Mouse (Mus musculus) heart, embryonic 12.5 days (tissue): ENCODE measurements at regions not wholly inside any gene's neighbourhood (a gene's known extent, or its start where the extent isn't known, plus 50 kb on each side); places are given as distances from the start of the nearest gene placed in this dataset. TPM values are rescaled to one million over a fixed set of nuclear protein-coding genes. Genes with fewer than 3 reads are reported as not detected.

ENCODE experiments used
- ATAC-seq: fragments of 200-750 bp; cut with Nextera tagmentation; 2 replicates; pipeline ENCODE4 v1.8.0; 2017; ENCODE audit warnings: moderate TSS enrichment, moderate library complexity; ENCODE audit not compliant: insufficient number of reproducible peaks, low FRiP score
- H3K27ac ChIP-seq: fragments of 300-500 bp; sonication (generic); 2 replicates; pipeline ENCODE4 v1.5.1; 2016; ENCODE audit warnings: mild to moderate bottlenecking, moderate library complexity; ENCODE audit not compliant: poor library complexity, severe bottlenecking
- H3K27me3 ChIP-seq: fragments of 300-500 bp; sonication (generic); replicated peaks from 2 replicates; pipeline ENCODE4 v1.6.1; 2016; ENCODE audit warnings: mild to moderate bottlenecking, moderate library complexity
- H3K36me3 ChIP-seq: fragments of 300-500 bp; sonication (generic); 2 replicates; pipeline ENCODE4 v1.6.1; 2016; ENCODE audit warnings: mild to moderate bottlenecking, moderate library complexity
- H3K4me1 ChIP-seq: fragments of 300-500 bp; sonication (generic); replicated peaks from 2 replicates; pipeline ENCODE4 v1.6.1; 2016; ENCODE audit warnings: mild to moderate bottlenecking
- H3K4me2 ChIP-seq: fragments of 300-500 bp; sonication (generic); 2 replicates; pipeline ENCODE4 v1.6.1; 2016; ENCODE audit warnings: mild to moderate bottlenecking, moderate library complexity
- H3K4me3 ChIP-seq: fragments of 300-500 bp; sonication (generic); 2 replicates; pipeline ENCODE4 v1.5.1; 2016; ENCODE audit warnings: mild to moderate bottlenecking
- H3K9ac ChIP-seq: fragments of 300-500 bp; sonication (generic); 2 replicates; pipeline ENCODE4 v1.6.1; 2016; ENCODE audit warnings: mild to moderate bottlenecking, moderate library complexity
- H3K9me3 ChIP-seq: fragments of 300-500 bp; sonication (generic); replicated peaks from 2 replicates; pipeline ENCODE4 v1.6.1; 2016; ENCODE audit warnings: mild to moderate bottlenecking, moderate library complexity
- WGBS: fragments of 180-500 bp; shearing (Covaris S2); methylation state at CpG from one replicate; pipeline ENCODE4 v1.1.7; 2016; 5-methylcytosine and 5-hydroxymethylcytosine counted together
- microRNA-seq: library from miRNA; unstranded; fragments of <30 nt; microRNA quantifications from one replicate; pipeline ENCODE4, GENCODE M21; 2017

DNA sequence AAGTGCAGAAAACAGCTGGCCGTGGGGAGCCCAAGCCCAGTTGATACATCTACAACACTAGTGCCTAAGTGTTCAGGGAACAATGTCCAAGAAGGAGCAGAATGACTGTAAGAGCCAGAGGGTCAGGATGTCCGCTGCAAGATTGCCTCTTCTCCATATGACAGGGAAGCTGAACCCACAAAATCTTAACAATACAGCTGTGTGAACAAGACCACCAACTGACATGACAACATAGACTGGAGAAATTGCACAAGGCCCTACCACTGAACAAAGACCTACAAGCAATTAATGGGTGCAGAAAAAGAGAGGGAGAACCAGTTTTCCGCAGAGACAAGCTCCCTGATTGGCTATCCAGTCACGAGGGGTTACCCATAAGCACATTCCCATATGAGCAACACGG is 80.2 kb upstream of the Ccdc54 start:
- Histone ChIP-seq H3K9me3 (0 out of 2 replicates have a peak, but pooled peaks cover 2% of the 10 kb centered on the region), H3K27me3 (no peaks in the 10 kb centered on the region), H3K36me3 (no peaks in the 10 kb centered on the region), H3K9ac (no peak overlapping the region), H3K4me3 (no peak overlapping the region), H3K27ac (no peak overlapping the region), H3K4me2 (no peak overlapping the region), H3K4me1 (no peaks in the 10 kb centered on the region)
- no peak for ATAC-seq
- WGBS, result 88% methylated on average over 5 of the region's 5 CpGs

DNA sequence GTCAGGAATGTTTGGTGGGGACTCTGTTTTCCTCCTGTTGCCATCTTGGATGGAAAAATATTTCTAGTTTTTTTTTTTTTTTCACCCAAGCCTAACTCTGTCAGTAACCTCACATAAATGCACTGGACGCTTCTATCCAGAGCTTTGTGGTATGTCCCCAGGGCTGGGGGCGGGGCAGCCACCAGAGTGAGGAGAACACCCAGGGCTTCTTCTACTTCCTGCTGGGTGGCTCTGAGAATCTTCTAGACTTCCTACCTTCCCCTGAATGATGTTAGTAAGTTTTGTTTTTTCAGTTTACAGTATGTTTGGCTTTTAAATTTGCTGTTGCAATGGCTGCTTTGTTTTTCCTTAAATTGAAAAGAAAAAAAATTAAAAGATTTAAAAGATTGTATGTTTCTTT is 73.3 kb upstream of the Ccdc54 start:
- Histone ChIP-seq H3K4me3 (no peak overlapping the region), H3K4me2 (no peak overlapping the region), H3K4me1 (no peaks in the 10 kb centered on the region), H3K27ac (no peak overlapping the region), H3K9ac (no peak overlapping the region), H3K36me3 (no peaks in the 10 kb centered on the region), H3K27me3 (no peaks in the 10 kb centered on the region), H3K9me3 (0 out of 2 replicates have a peak, but pooled peaks cover 2% of the 10 kb centered on the region)
- 41% methylated on average over 2 of the region's 2 CpGs for WGBS
- no peak for ATAC-seq

Small RNAs in the stretch of these regions (microRNA-seq; reads per million reads assigned to microRNA genes)
- gene Mir6363, result not detected
